Mouse (Mus musculus): ENCODE measurements around the gene Mier3. TPM values are rescaled to one million over a fixed set of nuclear protein-coding genes. Genes with fewer than 3 reads are reported as not detected.
A peak's percentile ranks its signal among the peaks of the same experiment; 100 is the strongest.

Gene Mier3
- total RNA-seq (2021) = 10 to 100 TPM; 37.3 to 37.4 TPM
- long read RNA-seq, experiment 1, partial matches to known transcripts = 7 of 7 reads
- long read RNA-seq, experiment 1, other reads (novel, unspliced or antisense) = 0 of 7 reads
- long read RNA-seq, experiment 2, partial matches to known transcripts = 0 of 1 reads
- long read RNA-seq, experiment 2, other reads (novel, unspliced or antisense) = 1 of 1 reads

DNA sequence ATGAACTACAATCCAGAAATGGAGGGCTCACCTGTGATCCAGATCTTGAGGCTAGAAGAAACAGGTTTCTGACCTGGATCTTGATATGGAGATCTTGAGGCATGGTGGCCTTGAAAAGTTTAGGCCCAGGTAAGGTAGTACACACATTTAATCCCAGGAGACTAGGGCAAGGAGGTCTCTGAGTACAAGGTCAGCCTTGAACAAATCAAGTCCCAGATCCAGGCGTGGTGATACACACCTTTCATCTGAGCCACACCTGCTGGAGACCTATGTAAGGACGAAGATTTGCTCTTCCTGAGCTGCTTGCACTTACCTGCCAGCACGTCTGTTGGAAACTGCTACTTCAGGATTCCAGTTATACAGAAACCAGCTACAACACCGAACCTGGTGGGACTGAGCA is at the start of gene Mier3:
Gene Mier3, plus strand, starts transcription at position 301 of the 400 bp plus-strand sequence.
- DNase-seq = no peak

DNA sequence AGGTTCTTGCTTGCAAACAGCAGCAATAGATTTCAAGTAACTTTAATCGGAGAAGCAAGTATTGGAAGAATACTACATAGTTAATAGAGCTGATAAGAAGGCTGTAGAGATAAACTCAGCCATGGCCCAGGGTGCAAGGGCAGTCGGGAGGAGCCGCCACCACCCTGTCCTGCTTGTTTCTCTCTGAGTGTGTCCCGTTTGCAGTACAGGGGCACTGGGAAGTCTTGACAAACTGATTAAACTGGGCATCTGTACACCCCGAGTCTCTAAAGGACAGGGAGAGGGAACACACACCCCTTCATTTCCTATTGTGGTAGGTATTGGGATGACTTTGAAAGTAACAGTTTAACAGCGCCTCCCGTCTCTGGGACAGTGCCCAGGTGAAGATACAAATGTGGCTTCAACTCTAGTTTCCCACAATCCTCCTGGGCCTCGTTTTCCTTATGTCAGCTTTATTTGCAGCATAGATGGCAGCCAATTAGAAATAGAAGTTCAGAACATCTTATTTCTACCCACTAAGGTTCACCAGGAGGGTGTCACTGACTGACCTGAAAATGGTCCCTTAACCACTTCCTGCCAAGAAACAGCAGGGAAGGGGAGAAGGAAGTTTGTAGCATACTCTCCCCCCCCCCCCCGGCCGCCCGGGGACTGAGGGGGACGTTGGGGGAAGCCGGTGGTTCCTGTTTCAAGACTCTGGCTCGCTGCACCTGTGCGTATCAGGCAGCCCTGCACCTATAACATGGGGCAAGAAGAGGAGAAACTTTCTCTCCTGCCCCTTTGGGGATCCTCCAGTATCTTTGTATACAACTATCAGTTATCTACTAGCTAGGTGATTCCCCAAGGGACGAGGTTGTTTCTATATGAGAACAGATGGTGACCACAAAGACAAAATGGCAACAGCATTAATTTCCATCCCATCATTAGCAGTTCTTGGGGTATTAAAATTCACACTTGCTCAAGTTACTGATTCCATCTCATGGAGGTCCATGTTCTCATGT is 46.3 kb upstream of the Mier3 start:
- DNase-seq = no peak

- no peak for DNase-seq
These were observed 40.5 kb upstream of the Mier3 start for GRCm38 (mm10) chr13:111640319-111640718.

DNA sequence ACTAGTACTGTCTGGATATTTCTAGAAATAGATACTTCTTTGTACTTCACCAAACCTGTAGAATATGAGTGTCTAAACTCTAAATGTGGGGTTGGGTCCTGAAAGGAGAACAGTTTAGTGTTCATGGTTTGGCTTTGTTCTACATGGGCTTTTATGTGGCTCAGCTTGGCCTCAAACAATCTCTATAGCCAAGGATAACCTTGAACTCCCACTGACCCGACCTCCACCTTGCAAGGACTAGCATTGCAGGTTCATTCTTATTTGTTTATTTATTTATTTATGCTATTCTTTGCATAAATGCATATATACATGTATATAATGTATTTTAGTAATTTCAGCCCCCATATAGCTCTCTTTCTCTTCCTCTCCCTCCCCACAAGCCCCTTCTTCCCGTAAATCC is 37.1 kb upstream of the Mier3 start:
- DNase-seq = no peak

- no peak for DNase-seq
These were observed 34.6 kb upstream of the Mier3 start for GRCm38 (mm10) chr13:111646204-111646603.

- DNase-seq = no peak
These were observed 33.5 kb upstream of the Mier3 start for GRCm38 (mm10) chr13:111647279-111647678.

DNA sequence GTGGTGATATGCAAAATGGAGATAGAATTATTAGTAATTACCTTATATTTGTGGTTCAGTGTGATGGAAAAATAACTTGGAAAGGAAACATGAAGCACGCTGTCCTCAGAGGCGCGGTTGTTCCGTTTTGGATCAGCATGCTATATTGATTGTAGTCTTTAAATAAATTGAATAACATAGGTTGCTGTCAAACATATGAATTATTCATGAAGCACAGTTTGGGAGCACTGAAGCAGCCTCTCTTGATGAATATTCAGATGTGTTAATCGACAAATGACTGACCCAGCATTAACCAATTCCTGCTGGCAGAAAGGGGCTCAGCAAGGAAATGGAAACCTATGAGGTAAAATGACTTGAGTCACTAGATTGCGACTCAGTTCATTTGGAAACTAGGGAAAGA is 29.8 kb upstream of the Mier3 start:
- DNase-seq = no peak

GRCm38 (mm10) chr13:111655273-111655672 is 25.5 kb upstream of the Mier3 start:
- DNase-seq = no peak

GRCm38 (mm10) chr13:111655856-111656255 is 24.9 kb upstream of the Mier3 start:
- no peak for DNase-seq

DNA sequence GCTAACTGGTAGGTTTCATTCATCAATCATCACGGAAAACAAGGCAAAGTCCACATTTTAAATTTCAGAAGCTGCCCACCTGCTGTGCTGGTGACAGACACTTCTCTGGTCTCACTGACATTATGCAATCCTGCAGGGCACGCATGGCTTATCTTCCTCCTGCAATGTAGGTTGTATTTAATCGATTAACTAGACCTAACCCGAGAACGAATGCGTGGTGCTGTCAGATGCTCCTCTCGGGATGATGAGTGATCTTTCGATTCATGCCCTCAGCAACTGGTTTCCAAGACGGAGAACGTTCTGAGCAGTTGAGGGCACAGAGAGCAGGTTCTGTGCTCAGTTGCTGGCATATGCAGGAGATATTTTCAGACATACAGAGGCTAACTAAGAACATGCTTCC is 24.5 kb upstream of the Mier3 start:
- DNase-seq = no peak

DNA sequence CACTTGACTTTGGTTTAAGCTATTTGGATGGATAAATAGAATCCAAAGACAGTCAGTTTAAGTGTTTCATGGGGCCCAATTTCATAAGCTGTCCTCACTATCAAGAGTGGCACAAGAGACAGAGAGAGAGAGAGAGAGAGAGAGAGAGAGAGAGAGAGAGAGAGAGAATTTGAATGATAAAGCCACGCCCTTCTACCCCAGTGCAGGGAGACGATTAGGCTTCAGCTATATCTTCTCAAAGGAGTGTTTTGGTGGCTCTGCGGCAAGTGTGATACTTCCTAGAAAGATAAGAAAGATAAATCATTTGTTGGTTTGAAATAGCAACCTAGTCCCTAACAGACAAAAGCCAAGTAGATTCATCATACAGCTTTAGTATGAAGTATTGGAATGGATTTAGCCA is 24.0 kb upstream of the Mier3 start:
- no peak for DNase-seq

DNA sequence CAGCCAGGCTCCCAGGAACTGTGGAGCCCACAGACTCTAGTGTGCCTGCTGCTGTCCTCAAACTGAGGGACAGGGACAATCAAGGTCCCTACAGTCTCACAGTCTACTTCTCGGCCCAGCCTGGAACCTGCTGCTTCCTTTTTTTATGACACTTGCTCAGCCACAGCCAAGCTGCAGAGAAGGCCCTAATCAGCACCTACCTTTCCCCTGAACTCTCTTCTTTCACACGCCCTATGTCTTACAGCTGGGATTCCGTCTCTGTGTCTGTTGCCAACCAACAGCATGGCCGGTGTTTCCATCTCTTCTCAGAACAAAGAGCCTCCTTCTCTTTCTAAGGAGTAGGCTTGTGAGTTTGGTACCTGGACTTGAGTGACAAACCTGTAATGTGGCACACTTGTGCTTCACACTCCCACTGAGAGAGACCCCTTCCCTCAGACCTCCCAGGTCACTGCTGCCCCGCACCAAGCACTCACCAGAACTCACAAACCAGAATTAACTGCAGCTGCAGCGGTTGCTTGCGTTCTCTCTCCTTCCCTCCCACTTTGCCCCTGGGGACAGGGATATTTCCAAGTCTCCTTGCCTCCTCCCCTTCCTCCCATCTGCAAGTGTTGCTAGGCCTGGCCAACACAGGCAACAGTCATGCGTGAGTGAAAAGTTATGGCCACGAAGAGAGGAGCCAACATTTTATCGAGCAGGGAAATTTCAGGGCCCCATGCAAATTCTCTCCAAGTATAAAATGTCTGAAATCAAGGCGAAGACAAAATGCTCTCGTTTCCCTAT is 22.1 kb upstream of the Mier3 start:
- DNase-seq = peak; percentile 32

GRCm38 (mm10) chr13:111659430-111659829 is 21.3 kb upstream of the Mier3 start:
- DNase-seq = no peak

- no peak for DNase-seq
These were observed 20.7 kb upstream of the Mier3 start for GRCm38 (mm10) chr13:111660072-111660471.

- DNase-seq = peak; percentile 29
These were observed 20.2 kb upstream of the Mier3 start for GRCm38 (mm10) chr13:111660556-111660955.

- no peak for DNase-seq
These were observed 12.8 kb upstream of the Mier3 start for GRCm38 (mm10) chr13:111668016-111668415.

DNA sequence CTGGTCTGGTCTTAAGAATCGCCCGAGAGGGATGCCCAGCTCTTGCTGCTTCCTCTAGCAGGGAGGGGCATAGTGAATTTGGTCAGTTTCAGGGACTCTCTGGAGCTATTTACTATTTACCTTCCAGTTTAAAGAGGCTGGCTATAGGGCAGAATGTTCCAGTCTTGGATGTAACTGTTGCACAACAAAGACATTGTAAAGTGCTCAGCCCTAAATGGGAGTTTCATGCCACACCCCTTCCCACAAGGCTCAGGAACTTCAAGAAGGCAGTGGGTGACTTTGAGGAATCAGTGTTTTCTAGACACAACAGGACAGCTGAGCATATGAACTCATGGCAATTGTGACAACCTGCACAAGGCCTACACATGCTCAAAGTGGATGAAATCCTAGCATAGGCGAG is 3.9 kb upstream of the Mier3 start:
- no peak for DNase-seq

DNA sequence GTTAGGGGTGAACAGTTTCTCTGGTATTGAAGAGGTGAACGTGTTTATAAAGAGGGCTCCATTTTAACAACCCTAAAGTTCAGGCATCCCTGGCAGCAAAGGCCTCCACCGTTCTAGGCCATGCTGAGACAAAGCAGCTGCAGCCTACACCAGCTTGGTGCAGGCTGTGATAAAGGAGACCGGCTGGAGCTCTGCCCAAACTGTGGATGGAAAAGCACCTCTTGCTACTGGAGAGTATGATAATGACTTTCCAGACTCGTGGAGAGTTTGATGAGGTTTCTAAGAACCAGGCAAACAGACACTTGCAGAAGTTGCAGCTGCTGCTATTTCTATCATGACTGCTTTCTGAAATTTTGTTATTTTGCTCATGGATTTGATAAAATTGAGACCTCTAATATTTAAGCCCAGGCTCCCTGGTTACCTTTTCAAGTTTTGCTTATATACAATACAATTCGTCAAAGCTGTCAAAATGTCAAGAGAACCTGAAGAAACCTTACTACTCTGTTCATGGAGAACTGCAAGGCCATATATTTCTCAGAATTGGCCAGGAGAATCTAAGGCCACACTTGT is 3.4 kb downstream of the Mier3 start:
- DNase-seq = no peak

DNA sequence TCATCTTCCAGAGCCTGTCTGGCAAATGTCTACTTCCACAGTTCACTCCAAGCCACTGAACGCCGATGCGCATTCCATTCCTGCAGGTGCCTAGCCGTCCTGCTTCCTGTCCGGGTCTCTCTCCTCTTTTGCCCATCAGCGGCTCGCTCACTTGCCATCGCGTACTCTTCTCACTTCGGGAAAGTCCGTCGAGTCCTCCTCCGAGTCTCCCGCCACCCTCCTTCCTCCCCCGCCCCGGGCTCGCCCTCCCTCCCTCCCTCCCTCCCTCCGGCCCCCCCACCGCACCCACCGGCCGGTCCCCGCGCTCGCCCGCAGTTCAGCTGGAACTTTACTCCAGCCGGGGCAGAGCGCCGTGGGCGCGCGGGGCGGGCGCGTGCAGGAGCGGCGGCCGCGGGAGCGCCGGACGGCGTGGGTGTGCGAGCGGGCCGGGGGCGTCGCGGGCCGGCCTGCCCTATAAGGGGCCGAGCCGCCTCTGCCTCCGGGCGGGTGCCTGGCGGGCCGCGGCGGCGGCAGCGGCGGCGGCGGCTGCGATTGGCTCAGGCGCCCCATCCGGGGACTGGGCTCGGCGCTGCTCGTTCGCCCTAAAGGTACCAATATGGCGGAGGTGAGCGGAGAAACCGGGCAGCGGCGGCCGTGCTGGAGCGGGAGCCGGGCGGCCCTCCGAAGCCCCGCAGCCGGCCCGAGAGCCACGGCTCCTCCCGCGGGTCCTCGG is 5.1 kb downstream of the Mier3 start:
- DNase-seq = peak; percentile 94

DNA sequence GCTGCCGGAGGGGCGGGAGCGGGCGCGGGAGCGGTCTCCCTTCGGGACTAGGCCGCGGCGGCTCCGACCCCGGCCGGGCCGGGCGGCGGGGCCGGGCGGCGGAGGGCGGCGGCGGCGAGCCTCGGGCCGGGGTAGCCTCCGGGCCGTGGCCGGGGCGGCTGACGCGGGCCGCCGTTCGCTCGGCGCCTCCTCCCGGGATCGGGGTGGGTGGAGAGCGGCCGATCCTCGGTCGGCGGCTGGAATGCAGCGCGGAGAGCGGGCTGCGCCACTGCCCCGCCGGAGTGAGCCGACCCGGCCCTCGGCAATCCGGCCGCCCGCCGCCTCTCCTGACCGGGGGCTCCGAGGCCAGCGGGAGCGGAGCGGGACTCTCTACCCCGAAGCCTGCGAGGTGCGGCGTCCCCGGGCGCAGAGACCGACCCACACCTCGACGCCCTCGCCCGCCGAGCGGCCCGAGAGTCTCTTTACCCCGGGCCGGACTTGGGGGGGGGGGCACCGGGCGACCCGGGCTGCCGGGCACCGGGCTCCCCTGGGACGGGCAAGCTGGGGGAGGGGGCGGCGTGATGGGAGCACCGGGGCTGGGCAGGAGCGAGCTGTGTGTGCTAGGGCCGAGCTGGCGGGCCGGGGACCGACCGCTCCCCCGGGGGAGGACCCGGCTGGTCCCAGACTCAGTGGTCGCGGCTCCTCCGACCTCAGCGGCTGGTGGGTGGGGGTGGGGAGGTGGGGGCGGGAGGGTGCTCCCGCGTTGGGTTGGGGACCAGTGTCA is 5.9 kb downstream of the Mier3 start:
- peak; percentile 64 for DNase-seq

DNA sequence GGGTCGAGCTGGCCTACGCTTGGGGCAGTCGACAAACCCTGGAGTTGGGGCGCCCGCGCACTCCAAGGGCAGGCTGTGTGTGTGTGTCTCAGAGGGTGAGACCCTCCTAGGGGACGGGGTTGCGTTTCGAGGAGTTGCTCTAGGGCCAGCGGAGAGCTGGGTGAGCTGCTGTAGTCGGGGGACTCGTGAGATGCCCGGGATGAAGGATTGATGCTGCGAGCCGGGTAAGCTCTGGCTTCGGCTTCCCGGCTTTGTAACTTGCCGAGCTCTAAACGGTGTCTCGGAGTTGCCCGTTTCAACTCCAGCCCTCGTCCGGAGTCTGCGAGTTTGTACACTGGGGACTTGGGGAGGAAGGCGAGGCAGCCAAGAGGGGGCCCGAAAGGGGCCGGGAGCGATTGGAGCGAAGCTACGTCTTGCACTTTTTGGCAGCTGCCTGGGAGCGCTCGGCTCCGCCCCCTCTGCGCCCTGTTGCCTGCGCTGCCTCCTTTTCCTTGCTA is 6.6 kb downstream of the Mier3 start:
- DNase-seq = peak; percentile 87

Measured in adrenal gland, postnatal 10 days (tissue).